Mouse (Mus musculus) Patski (cell line): ENCODE measurements around the gene Mllt6. TPM values are rescaled to one million over a fixed set of nuclear protein-coding genes. Genes with fewer than 3 reads are reported as not detected.

Experiments
- ATAC-seq: fragments of 100-300 bp; one replicate; pipeline ENCODE4 v1.8.0; 2021
- CTCF ChIA-PET: fragments of 350-600 bp; sonication (Branson Sonifier 250); formaldehyde crosslinking; loops from one replicate; lab custom pipeline; 2022; ENCODE audit warnings: inconsistent platforms; lab: Charles Lee
- POLR2A ChIA-PET: fragments of 350-600 bp; sonication (Branson Sonifier 250); formaldehyde crosslinking; loops from one replicate; lab custom pipeline; 2022; ENCODE audit warnings: antibody characterized with exemption, inconsistent platforms; lab: Charles Lee
- DNase-seq: peaks from one replicate; pipeline ENCODE4 v3.0.0-alpha.2; 2011; ENCODE audit warnings: low read depth, low spot score
- H3K27me3 ChIP-seq: fragments of 371-371 bp; one replicate; pipeline ENCODE4 v1.5.1; 2021
- CTCF ChIP-seq: fragments of 100-300 bp; IDR thresholded peaks from one replicate; pipeline ENCODE4 v1.5.1; 2021
- in situ Hi-C: fragments of 300-500 bp; cut with MboI; formaldehyde crosslinking; loops from 3 replicates; pipeline ENCODE4 v1.11.1; 2018; ENCODE audit warnings: low pct_unique_long_range_greater_than_20kb, mixed read lengths
- polyA plus RNA-seq: library from polyadenylated mRNA; unstranded; gene quantifications from one replicate; pipeline ENCODE4 v1.2.3, GENCODE M21; 2021

The Mllt6 gene
- polyA plus RNA-seq, 1 experiment from 2014 or later, result 28.1 TPM

DNA sequence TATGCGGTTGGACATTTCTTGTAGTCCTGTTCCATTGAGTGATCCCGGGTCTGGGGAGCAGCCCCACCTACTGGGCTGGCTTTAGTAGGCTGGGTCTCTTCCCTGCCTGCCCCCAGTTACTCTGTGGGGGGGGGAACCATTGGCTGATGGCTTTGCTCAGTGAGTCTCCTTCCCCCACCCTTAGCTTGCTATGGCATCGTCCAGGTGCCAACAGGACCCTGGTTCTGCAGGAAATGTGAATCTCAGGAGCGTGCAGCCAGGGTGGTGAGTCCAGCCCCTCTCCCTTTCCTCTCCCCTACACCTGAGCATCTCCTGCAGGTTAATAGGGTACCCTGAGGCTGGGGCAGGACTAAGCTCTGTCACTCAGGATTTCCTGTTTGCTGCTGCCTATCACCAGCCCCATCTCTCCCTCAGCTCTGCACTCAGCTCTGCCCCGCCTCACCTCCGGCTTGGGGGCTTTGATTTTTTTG, 1.6 kb downstream of the Mllt6 start:
- in situ Hi-C loops, result loop anchor here (5.0 kb wide), 1 partner anchor 33 kb away; no protein-coding TSS in a partner anchor
- no peak for TF ChIP-seq CTCF
- ATAC-seq, result no peak
- no peak for DNase-seq
- H3K27me3 ChIP-seq, result no peaks in the 10 kb centered on the region
- ChIA-PET CTCF (interaction anchor here (0.8 kb wide), 1 partner anchor 20 kb away, joined by 3 read pairs; no protein-coding TSS in a partner anchor), POLR2A (interaction anchor here (0.6 kb wide), 1 partner anchor 11 kb away, joined by 3 read pairs; no protein-coding TSS in a partner anchor)

DNA sequence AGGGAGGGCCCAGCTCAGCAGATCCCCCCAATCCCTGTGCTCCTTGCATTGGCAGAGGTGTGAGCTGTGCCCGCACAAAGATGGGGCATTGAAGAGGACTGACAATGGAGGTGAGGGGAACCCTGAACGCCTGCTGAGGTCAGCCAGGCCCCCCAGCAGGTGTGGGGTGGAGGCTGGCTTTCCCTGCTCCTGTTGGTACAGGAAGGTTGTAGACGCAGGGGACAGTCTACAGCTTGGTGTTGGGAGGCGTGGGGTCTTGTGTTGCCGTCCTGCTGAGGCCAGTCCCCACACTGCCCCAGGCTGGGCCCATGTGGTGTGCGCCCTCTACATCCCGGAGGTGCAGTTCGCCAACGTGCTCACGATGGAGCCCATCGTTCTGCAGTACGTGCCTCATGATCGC, 2.2 kb downstream of the Mllt6 start:
- TF ChIP-seq CTCF, result no peak
- no peaks in the 10 kb centered on the region for H3K27me3 ChIP-seq
- CTCF ChIA-PET, result interaction anchor here (0.8 kb wide), 1 partner anchor 20 kb away, joined by 3 read pairs; no protein-coding TSS in a partner anchor
- DNase-seq, result no peak
- POLR2A ChIA-PET, result no interaction called here
- in situ Hi-C loops, result loop anchor here (5.0 kb wide), 1 partner anchor 33 kb away; no protein-coding TSS in a partner anchor
- no peak for ATAC-seq

DNA sequence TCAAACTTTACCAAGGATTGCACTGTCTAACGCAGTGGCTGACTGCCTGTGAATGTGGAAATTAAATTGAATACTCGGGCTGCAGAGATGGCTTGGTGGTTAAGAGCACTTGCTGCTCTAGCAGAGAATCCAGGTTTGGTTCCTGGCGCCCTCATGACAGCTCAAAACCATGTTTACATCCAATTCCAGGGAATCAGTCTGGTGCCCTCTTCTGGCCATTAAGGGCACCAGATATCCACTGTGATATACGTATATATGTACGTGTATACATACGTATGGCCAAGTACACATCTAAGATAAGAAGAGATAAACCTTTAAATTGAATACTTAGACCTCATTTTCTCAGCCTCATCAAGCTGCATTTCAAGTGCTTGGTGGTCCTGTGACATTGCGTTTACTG, 3.0 kb downstream of the Mllt6 start:
- ATAC-seq (no peak), DNase-seq (no peak)
- no peak for TF ChIP-seq CTCF
- ChIA-PET CTCF (interaction anchor here (1.2 to 1.4 kb wide), 2 partner anchors 9 to 16 kb away, joined by 3 to 4 read pairs; no protein-coding TSS in a partner anchor), POLR2A (no interaction called here)
- in situ Hi-C loops, result loop anchor here (5.0 kb wide), 1 partner anchor 34 kb away; no protein-coding TSS in a partner anchor
- no peaks in the 10 kb centered on the region for H3K27me3 ChIP-seq

GRCm38 (mm10) chr11:97666794-97667193, 3.6 kb downstream of the Mllt6 start:
- in situ Hi-C loops, result loop anchor here (5.0 kb wide), 1 partner anchor 34 kb away; no protein-coding TSS in a partner anchor
- ChIA-PET POLR2A (no interaction called here), CTCF (interaction anchor here (0.7 to 1.4 kb wide), 3 partner anchors 9 to 16 kb away, joined by 3 to 4 read pairs (median 3); no protein-coding TSS in a partner anchor)
- ATAC-seq (no peak), DNase-seq (no peak)
- H3K27me3 ChIP-seq, result no peaks in the 10 kb centered on the region
- TF ChIP-seq CTCF, result no peak

DNA sequence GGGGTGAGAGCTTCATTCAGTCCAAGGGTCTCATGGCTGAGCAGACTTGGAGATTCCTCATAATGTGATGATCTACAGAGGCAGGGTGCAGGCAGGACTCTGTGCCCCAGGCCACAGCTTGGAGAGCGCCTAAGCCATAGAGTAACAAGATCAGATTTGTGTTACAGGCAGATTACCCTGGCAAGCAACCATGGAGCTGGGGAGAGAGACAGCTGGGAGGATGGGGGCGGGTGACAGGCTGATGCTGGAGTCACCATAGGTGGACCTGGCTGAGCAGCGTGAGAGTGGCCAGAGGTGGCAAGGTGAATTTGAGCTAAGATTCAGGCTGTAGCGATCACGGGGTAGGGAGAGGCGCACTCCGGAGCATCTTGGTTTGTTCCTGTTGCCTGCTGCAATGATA, 4.9 kb downstream of the Mllt6 start:
- TF ChIP-seq CTCF, result no peak
- in situ Hi-C loops, result loop anchor here (5.0 kb wide), 1 partner anchor 36 kb away; no protein-coding TSS in a partner anchor
- CTCF ChIA-PET, result interaction anchor here (1.0 kb wide), 2 partner anchors 11 to 24 kb away, joined by 3 to 4 read pairs; no protein-coding TSS in a partner anchor
- DNase-seq, result no peak
- ATAC-seq, result no peak
- POLR2A ChIA-PET, result no interaction called here
- no peaks in the 10 kb centered on the region for H3K27me3 ChIP-seq

DNA sequence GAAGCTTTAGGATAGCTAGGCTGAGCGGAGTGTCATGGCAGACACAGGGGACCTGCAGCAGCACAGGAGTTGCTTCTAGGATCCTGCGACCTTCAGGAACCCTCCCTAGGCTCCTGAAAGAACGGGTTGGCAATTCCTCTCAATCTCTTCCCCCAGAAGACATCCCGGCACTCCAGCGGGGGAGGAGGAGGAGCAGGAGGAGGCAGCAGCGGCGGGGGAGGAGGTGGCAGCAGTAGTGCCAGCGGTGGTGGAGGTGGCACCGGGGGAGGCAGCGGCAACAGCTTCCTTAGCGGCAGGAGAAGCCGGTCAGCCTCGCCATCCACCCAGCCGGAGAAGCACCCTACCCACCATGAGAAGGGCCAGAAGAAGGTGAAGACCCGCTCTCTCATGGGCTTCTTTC, 6.1 kb downstream of the Mllt6 start:
- ChIA-PET POLR2A (interaction anchor here (1.8 kb wide), 1 partner anchor 9 kb away, joined by 4 read pairs; no protein-coding TSS in a partner anchor), CTCF (interaction anchor here (1.0 kb wide), 1 partner anchor 23 kb away, joined by 4 read pairs; no protein-coding TSS in a partner anchor)
- DNase-seq (no peak), ATAC-seq (no peak)
- in situ Hi-C loops, result loop anchor here (5.0 kb wide), 1 partner anchor 37 kb away; no protein-coding TSS in a partner anchor
- no peaks in the 10 kb centered on the region for H3K27me3 ChIP-seq
- TF ChIP-seq CTCF, result no peak

- POLR2A ChIA-PET, result interaction anchor here (1.8 kb wide), 1 partner anchor 9 kb away, joined by 4 read pairs; no protein-coding TSS in a partner anchor
- in situ Hi-C loops, result loop anchor here (5.0 kb wide), 1 partner anchor 38 kb away; no protein-coding TSS in a partner anchor
- ATAC-seq, result no peak
- DNase-seq, result no peak
- no peak for TF ChIP-seq CTCF
- no peaks in the 10 kb centered on the region for H3K27me3 ChIP-seq
- CTCF ChIA-PET, result no interaction called here
Measured at GRCm38 (mm10) chr11:97669829-97670228, 6.6 kb downstream of the Mllt6 start.

DNA sequence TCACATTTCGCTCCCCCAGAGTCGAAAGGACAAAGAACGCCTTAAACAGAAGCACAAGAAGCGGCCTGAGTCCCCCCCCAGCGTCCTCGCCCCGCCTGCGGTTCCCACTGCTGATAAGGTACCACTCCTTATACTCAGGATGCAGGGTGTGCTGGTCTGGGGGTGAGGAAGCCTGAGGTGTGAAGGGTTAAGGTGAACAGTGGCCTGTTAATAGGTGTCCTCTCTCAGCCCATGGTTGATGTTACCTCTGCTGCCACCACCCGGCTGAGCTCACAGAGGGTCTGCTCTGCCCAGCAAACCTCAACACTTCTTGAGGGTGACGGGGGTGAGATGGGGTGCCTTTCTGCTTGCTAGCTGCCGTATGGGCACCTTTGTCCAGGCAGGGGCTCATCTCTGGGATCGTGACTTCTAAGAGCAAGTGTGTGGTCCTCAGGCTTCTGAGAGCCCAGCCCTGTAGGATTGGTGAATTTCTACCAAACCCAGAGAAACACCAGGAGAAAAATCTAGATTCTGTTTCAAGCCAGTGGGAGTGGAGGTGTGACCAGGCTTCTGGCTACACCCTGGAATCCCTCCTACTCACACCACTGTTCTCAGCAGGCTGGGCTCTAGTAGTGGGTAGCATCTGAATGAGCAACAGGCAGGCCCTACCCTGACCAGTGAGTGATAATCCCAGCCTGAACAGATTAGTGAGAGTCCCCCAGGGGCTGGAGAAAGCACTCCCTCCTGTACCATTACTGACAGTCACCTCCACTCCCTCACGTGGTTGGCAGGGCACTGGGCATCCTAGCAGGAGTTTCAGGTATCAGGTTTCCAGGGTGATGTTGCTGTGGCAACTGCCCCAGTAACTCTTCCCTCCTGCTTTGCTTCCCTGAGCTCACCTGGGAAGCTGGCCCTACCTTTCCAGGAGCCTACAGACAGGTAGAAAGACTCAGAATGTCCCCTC, 7.3 kb downstream of the Mllt6 start:
- ATAC-seq (no peak), DNase-seq (no peak)

GRCm38 (mm10) chr11:97671177-97671527, 7.9 kb downstream of the Mllt6 start:
- in situ Hi-C loops, result no loop called here
- ATAC-seq (no peak), DNase-seq (no peak)
- CTCF ChIA-PET, result no interaction called here
- H3K27me3 ChIP-seq, result no peaks in the 10 kb centered on the region
- POLR2A ChIA-PET, result no interaction called here
- no peak for TF ChIP-seq CTCF

More for the DNA sequence above, 7.3 kb downstream of the Mllt6 start:
- H3K27me3 ChIP-seq, result no peaks in the 10 kb centered on the region
- TF ChIP-seq CTCF, result no peak
- CTCF ChIA-PET, result no interaction called here
- POLR2A ChIA-PET, result interaction anchor here (1.8 kb wide), 1 partner anchor 10 kb away, joined by 4 read pairs; no protein-coding TSS in a partner anchor
- in situ Hi-C loops, result no loop called here

- H3K27me3 ChIP-seq, result no peaks in the 10 kb centered on the region
- ChIA-PET CTCF (no interaction called here), POLR2A (no interaction called here)
- in situ Hi-C loops, result no loop called here
- DNase-seq (no peak), ATAC-seq (no peak)
- TF ChIP-seq CTCF, result no peak
Measured at GRCm38 (mm10) chr11:97673148-97673547, 9.9 kb downstream of the Mllt6 start.
